Mouse (Mus musculus): ENCODE results near the gene Med27. TPM values are rescaled to one million over a fixed set of nuclear protein-coding genes. Genes with fewer than 3 reads are reported as not detected.

Gene Med27
- polyA plus RNA-seq (2014; fragmentation: Illumina TruSeq; extraction: RNeasy Lipid Tissue Mini Kit (QIAGEN cat#74804); ENCODE audit: low read depth, low replicate concordance) = 15.6 TPM

DNA sequence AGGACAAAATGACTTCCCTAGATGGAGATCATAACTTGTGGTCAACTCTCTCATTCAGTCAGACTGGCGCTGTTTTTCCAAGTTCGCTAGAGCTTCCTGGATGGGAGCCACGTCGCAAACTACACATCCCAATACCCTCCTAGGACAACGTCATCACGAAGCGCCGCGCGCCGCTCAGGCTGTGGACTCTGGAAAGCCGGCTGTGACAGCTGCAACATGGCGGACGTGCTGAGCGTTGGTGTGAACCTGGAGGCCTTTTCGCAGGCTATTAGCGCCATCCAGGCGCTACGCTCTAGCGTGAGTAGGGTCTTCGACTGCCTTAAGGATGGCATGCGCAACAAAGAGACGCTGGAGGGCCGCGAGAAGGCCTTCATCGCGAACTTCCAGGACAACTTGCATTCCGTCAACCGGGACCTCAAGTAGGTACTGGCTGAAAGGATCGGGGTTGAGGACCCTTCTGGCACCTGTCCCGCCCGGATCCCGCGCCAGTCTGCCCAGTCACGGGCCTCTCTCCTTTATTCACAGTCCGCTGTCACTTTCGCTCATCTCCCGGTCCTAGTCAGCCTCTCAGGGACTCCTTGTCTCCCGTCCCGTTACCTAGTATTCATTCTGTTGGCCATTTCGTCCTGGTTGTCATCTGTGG, at the start of gene Med27:
Gene Med27 (plus strand): TSS at position 191 of the 643 bp plus-strand sequence.

Other genes with a start within 250 kb of the Med27 start
- gene Setx, start 222.6 kb upstream of the Med27 start, polyA plus RNA-seq (2014; fragmentation: Illumina TruSeq; extraction: RNeasy Lipid Tissue Mini Kit (QIAGEN cat#74804); ENCODE audit: low read depth, low replicate concordance) = 14.7 TPM
- gene Ntng2, start 93.8 kb upstream of the Med27 start, polyA plus RNA-seq (2014; fragmentation: Illumina TruSeq; extraction: RNeasy Lipid Tissue Mini Kit (QIAGEN cat#74804); ENCODE audit: low read depth, low replicate concordance) = 9.3 TPM